Comparison of ENCODE assay signal across 8 mouse cellular contexts in the genomic region with DNA sequence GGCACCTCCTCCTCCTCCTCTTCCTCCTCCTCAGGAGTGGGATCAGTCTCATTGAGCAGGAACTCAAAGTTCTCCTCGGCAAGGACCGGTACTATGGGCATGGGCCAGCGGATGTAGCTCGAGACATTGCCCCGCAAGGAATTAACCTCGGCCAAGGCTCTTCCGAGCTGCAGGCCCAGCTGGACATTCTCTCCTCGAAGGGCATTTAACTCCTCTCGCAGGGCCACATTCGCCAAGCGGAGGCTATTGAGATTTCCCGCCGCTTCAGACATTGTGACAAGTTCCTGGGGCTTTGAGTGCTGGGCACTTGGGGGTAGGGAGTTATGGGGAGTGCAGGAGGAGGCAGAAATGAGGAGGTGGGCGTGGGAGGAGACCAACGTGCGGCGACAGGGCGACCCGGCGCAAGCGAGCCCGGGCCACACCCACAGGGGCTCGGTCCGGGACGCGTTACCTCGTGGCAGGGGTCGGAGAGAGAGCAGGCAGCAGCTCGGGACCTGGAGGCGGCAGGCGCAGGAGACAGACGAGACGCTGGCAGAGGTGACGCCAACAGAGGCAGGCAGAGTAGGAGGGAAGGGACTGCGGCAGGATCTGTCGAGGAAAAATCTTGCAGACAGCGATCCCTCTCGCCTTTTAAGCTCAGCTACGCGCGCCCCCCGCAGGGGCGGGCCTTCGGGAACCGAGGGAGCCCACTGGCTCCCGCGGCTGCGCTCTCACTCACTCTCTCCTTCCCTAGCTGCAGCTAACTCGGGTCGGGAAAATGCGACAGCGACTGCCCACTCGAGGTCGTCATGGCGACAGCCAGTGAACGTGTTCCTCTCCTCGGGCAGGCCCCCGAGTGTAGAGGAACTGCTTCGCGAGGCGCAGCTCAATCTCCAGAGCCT. TPM values are rescaled to one million over a fixed set of nuclear protein-coding genes. Genes with fewer than 3 reads are reported as not detected.
DNase-seq lines count a peak whose midpoint lies in the region; ATAC-seq lines count a peak whose summit lies in the region.

A gene (minus strand): TSS at position 714 of the 881 bp plus-strand sequence.

- WGBS in hindbrain, embryonic 12.5 days = 19% methylated on average over 60 of the region's 61 CpGs

- peak; percentile 93 for ATAC-seq in hindbrain, embryonic 12.5 days (ENCODE audit: low FRiP score)

- peak within 1 kb of the TSS; percentile 62 for H3K4me2 ChIP-seq in hindbrain, embryonic 12.5 days (replicated peaks)

- DNase-seq in NIH3T3 (ENCODE audit: low read depth) = peak; percentile 66
- DNase-seq in cerebellum, adult 9-10 months = peak; percentile 55
- peak; percentile 78 to 82 for DNase-seq in frontal cortex, postnatal 14 days (ENCODE audit: low spot score in 2 of 2)
- DNase-seq in layer of hippocampus, postnatal 36 days = peak; percentile 69 to 78
- peak; percentile 73 for DNase-seq in lung, postnatal 14 days
- peak; percentile 82 for DNase-seq in retina, embryonic 14.5 days (ENCODE audit: low spot score)
- peak; percentile 65 for DNase-seq in urinary bladder, postnatal 14 days (ENCODE audit: low spot score)

- no peaks in the 10 kb centered on the region for H3K9me3 ChIP-seq in hindbrain, embryonic 12.5 days (replicated peaks)

- H3K9ac ChIP-seq in hindbrain, embryonic 12.5 days = peak within 1 kb of the TSS; percentile 67

- H3K36me3 ChIP-seq in hindbrain, embryonic 12.5 days = no peaks in the 10 kb centered on the region

- peak within 1 kb of the TSS; percentile 85 for H3K27ac ChIP-seq in hindbrain, embryonic 12.5 days

- peaks cover 23% of the 10 kb centered on the region; the same call in 1 of the 2 replicates for H3K4me1 ChIP-seq in hindbrain, embryonic 12.5 days

- peaks cover 17% of the 10 kb centered on the region for H3K27me3 ChIP-seq in hindbrain, embryonic 12.5 days

- H3K4me3 ChIP-seq in hindbrain, embryonic 12.5 days = peak within 1 kb of the TSS; percentile 51

RNA-seq across cellular contexts. Expression of the gene that starts here (rescaled TPM):
- 4.8 and 5.2 TPM in 2 replicates for polyA plus RNA-seq in hindbrain, embryonic 12.5 days (2016; fragmentation: Nextera tagmentation; extraction: Ambion mirVana)
- 10 to 100 TPM in 1 of 2 experiments, 1 to 10 TPM in 1; 10.0 to 12.1 TPM for total RNA-seq in layer of hippocampus, postnatal 36 days (2021)

Comparison
In these comparisons a context has a peak if more than half of its experiments do, and no peak if none do; other contexts are left out.
1. Peak in every context shown above with its lines: DNase-seq, ATAC-seq, H3K4me3 ChIP-seq and H3K27ac ChIP-seq.